Mouse (Mus musculus) MEL (cell line): Measurements from ENCODE around the gene Olfr435.

Experiments used
- EP300 ChIP-seq, 2 experiments: IDR thresholded peaks; 2 replicates each; pipeline ENCODE4 v1.6.1; 2011; ENCODE audit warnings: improper control_type of control experiment in 2 of 2, low read length in 2 of 2, low read depth in 1 of 2, mild to moderate bottlenecking in 1 of 2
- POLR2A ChIP-seq, 2 experiments: IDR thresholded peaks; 2 replicates each; pipeline ENCODE4 v1.6.1; 2011 to 2012; ENCODE audit warnings: low read length in 2 of 2, mild to moderate bottlenecking in 2 of 2, control low read depth in 1 of 2, improper control_type of control experiment in 1 of 2, low read depth in 1 of 2, moderate library complexity in 1 of 2; ENCODE audit not compliant: control insufficient read depth in 1 of 2, insufficient read depth in 1 of 2, poor library complexity in 1 of 2
- POLR2AphosphoS2 ChIP-seq: IDR thresholded peaks from 2 replicates; pipeline ENCODE4 v1.6.1; 2011; ENCODE audit warnings: low read length, improper control_type of control experiment
- RCOR1 ChIP-seq: IDR thresholded peaks from 2 replicates; pipeline ENCODE4 v1.6.1; 2012; ENCODE audit warnings: low read depth, mild to moderate bottlenecking, inconsistent platforms, low read length, improper control_type of control experiment

GRCm38 (mm10) chr6:43162982-43163381 is 34.0 kb upstream of the Olfr435 start, which contains the start of gene Olfr437:
- no peak for TF ChIP-seq POLR2A (IDR thresholded peaks at IDR 0.05; ENCODE audit: control insufficient read depth in 1 of 2, insufficient read depth in 1 of 2, low read depth in 1 of 2, low read length in 2 of 2, poor library complexity in 1 of 2)
- TF ChIP-seq POLR2AphosphoS2: no peak
- no peak for TF ChIP-seq EP300 (IDR thresholded peaks at IDR 0.05; ENCODE audit: low read depth in 1 of 2, low read length in 2 of 2)
- TF ChIP-seq RCOR1: no peak
